Mouse (Mus musculus) embryo, embryonic 11.5 days (tissue): ENCODE results near the gene Oas3.

Experiments used
- DNase-seq: peaks from one replicate; pipeline ENCODE4 v3.0.0-alpha.2; 2012; ENCODE audit warnings: low read depth, low spot score

The Oas3 gene

GRCm38 (mm10) chr5:120754215-120754614 is 23.2 kb downstream of the Oas3 start:
- DNase-seq = no peak

DNA sequence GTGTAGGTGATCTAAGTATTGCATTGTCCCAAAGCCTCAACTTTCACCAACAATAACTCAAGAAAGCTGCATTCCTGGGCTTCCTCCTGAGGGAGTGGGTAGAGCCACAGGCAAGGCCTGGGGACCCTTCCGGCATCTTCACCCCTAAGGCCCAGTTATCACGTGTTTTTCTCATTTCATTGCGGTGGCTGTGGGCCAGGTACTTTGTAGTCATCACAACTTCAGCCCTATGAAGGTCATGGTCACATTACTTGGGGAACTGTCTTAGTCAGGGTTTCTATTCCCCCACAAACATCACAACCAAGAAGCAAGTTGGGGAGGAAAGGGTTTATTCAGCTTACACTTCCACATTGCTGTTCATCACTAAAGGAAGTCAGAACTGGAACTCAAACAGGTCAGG is 24.7 kb downstream of the Oas3 start:
- no peak for DNase-seq

DNA sequence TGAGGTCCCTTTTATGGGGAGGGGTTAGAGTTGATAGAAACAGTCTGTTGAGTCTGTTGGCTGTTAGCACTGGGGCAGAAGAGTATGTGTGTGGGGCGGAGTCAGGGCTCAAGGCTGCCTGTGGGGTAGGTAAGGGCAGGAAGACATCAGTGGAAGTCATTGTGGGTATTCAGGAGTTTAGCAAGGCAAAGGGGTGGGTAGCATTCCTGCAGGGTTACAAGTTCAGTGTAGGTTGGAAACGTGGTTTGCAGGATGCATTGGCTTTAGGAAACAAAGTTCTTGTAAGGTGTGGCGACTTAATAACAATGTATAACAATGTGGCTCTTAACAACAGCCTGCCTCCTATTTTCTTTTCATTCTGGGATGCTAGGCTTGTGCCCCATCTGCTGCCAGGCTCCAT is 26.3 kb downstream of the Oas3 start:
- DNase-seq = no peak

- DNase-seq = no peak
These were observed 27.8 kb downstream of the Oas3 start, which contains the start of gene Oas2 for GRCm38 (mm10) chr5:120749688-120750087. Gene Oas2, minus strand, starts transcription at chr5:120749853.

DNA sequence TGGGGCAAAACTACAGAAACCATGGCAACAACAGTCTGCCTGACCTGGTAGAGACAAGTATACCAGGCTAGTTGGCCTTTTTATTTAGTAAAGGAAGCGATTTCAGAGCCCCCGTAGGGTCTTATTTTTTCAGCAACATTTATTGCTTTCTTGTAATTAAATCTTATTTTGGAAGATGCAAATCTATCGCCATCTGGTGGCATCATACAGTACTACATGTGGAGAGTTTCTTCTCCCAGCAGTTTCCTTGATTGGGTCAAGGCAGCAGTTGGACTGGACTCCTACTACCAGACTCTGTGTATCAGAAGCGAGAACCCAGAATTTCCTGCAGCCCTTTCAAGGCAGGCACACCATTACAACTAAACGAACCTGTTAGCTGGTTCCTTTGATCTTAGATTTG is 31.0 kb downstream of the Oas3 start:
- peak; percentile 46 for DNase-seq

DNA sequence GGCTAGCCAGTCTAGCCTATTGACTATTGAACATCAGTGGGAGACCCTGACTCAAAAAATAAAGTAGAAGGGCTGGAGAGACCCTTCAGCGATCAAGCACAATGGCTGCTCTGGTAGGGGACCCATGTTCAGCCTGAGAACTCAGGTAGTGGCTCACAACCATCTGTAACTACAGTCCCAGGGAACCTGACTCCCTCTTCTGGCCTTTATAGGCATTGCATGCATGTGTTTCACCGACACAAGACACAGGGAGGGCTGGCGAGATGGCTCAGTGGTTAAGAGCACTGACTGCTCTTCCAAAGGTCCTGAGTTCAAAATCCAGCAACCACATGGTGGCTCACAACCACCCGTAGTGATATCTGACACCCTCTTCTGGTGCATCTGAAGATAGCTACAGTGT is 35.3 kb downstream of the Oas3 start:
- DNase-seq = peak; percentile 30

GRCm38 (mm10) chr5:120734380-120734990 is 43.0 kb downstream of the Oas3 start:
- DNase-seq = no peak

- DNase-seq = no peak
These were observed 43.8 kb downstream of the Oas3 start for GRCm38 (mm10) chr5:120733696-120734095.

DNA sequence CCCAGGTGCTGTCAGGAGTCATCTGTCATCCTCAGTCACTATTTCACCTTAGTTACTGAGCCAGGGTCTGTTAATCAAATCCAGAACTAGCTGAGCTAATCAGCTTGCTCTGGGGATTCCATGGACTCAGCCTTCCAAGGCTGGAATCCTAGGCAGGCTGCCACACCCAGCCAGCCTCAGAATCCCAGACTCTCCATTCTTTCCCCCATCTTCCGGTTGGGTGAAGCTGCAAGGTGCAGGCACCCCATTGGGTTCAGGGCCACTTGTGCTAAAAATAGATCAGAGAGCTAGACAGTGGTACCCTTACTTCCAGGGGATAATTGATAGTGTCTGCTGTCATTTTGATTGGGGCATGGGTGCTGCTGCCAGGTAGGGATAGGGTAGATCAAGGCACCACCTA is 44.7 kb downstream of the Oas3 start:
- no peak for DNase-seq

- DNase-seq = no peak
These were observed 48.1 kb downstream of the Oas3 start for GRCm38 (mm10) chr5:120729319-120729718.

GRCm38 (mm10) chr5:120725811-120726455 is 51.5 kb downstream of the Oas3 start:
- no peak for DNase-seq

DNA sequence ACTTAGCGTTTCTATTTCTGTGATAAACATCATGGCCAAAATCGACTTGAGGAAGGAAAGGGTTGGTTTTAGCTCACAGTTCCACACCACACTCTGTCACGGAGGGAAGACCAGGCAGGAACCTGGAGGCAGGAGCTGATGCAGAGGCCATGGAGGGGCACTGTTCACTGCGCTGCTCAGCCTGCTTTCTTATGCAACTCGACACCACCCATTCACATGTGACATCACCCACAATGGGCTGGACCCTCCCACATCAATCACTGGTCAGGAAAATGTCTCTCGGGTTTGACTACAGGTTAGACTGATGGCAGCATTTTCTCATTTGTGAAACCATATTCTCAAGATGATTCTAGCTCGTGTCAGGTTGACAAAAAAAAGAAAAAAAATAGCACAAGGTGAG is 56.5 kb downstream of the Oas3 start:
- DNase-seq = no peak

DNA sequence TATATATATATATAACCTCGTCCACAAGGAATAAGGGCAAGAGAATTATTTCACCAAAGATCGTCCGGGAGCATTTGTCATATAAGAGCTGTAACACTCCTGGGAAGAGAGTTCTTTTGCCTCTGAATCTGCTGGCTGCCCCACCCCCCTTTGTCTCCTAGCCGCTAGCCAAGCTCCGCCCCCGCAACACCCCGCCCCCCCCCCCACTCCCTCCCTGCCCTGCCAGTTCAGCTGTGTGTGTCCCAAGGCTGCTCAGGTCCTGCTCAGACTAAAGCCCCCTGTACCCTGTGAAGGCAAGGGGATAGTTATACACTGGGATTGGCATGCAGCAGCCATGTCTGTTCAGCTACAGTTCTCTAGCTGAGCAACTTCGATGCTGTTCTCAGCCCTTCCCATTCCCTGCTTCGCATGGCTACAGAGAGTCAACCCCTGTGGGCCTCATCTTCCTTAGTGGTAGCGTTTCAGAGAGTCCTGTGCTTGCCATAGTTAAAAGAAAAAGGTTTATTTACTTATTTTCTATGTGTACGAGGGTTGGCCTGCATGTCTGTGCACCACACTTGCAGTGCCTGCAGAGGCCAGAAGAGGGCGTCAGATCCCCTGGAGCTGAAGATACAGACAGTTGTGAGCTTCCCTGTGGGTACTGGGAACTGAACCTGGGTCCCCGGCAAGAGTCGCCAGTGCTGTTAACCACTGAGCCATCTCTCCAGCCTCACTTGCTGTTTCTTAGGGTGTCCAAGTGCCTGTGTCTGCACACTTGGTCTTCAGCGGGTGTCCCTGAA is 58.7 kb downstream of the Oas3 start:
- DNase-seq = no peak

DNA sequence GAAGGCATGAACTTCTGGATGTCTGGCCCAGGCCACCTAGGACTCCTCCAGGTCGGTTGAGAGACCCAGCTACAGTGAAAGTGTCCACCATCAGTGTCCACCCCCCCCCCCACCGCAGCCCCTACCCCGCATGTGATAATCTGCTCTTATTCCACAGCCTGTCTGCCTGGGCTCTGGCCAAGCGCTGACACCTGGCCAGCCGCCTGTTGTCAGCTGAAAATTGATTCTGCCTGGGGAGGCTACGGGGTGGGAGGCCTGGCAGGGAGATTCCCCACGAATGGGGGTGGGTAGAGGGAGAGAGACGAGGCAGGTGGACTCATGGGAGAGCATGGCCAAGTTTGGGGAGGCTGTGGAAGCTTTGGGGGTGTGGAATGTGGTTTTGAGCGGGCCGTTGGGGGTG is 60.3 kb downstream of the Oas3 start:
- DNase-seq = no peak

GRCm38 (mm10) chr5:120714314-120714713 is 63.1 kb downstream of the Oas3 start:
- DNase-seq = peak; percentile 54

GRCm38 (mm10) chr5:120712721-120713120 is 64.7 kb downstream of the Oas3 start:
- no peak for DNase-seq

GRCm38 (mm10) chr5:120711827-120712226 is 65.6 kb downstream of the Oas3 start, which contains the start of gene Dtx1:
Gene Dtx1, minus strand, starts transcription at chr5:120711927.
- no peak for DNase-seq

DNA sequence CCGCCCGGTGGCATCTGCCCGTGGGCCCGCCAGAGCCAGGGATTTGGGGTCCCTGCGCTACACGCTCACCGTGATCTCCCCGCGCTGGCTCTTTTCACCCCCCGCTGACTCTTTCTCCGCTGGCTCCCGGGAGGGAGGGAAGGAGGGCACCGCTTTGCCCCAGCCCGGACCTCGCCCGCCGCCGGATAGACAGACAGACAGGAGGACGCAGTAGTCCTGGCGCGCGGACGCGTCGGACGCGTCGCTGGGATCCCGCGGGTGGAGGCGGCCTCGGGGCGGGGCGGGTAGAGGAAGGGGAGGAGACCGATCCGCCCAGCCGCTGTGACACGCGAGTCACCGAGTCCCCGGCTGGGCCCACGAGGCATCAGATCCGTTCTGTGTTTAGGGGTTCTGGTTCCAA is 66.0 kb downstream of the Oas3 start:
- no peak for DNase-seq

GRCm38 (mm10) chr5:120710826-120711248 is 66.6 kb downstream of the Oas3 start:
- no peak for DNase-seq

- no peak for DNase-seq
These were observed 67.2 kb downstream of the Oas3 start for GRCm38 (mm10) chr5:120710161-120710825.

DNA sequence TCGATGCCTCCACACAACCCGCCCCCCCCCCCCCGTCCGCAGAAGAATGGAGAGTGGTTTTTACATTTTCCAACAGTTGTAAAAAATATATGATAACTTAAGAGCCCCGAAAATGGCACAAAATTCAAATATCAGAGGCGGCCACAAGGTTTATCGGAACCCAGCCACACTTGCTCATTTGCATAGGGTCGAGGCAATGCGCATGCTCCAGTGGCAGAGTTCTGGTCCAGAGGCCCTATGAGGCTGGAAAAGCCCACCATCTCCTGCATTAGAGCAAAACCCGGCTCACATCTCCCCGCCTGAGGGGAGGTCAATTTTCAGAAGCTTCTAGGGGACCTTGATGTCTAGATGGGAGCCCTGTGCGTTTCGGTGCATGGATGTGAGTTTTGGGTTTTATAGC is 70.5 kb downstream of the Oas3 start:
- no peak for DNase-seq

DNA sequence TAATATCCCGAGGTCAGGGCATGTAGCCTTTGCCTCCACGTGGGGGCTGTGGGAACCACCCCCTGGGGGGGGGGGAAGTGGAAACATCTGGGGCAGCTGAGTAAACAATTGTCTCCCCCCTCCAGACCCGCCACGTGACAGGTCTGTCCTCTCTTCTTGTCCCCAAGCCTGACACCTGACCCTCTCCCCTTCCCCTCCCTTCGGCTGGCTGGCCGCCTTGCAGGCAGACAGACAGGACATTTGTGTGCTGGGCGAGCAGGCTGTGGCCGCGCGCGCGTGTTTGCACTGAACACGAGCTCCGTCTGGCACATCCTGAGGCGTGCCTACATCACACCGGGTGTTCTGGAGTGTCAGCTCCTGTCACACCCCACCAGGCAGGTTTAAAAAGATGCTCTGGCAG is 70.9 kb downstream of the Oas3 start:
- no peak for DNase-seq
